Mouse (Mus musculus) lung, postnatal 4 days (tissue): ENCODE measurements around the gene Cyfip2.

Source experiments
- DNase-seq, 2 experiments: peaks; one replicate each; pipeline ENCODE4 v3.0.0; 2021

Cyfip2 gene

DNA sequence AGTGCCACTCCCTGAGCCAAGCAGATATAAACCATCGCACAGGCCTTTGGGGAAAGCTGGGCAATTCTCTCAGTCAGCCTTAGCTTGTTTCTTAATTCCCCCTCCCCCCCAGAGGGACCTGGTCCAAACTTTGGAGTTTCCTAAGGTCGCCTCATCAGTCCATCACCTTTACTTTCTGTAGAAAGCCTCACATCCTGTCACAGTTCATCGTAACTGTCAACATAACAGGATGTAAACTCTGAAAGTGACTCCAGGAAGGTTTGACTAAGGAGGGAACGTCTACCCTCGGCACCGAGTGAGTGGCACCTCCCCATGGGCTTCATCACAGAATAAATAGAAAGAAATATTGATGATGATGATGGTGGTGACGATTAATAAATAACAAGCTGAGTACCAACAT, 4.9 kb downstream of the Cyfip2 start:
- no peak for DNase-seq

DNA sequence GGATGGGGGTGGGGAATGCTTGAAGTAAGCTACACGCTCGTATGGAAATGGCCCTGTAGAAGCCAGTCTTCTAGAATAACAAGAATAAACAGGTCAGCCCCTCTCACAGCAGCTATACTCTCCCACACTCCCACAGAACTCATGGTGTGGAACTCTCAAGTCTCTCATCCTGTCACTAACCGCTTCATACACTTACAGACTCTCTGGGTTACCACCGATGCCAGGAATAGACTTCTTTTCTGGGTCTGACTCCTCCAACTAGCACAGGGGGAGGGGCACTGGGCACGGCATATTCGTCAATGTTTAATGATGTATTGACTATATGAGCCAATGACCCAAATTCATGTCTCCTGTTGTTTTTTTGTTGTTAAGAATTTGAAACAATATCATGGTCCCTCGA, 5.9 kb downstream of the Cyfip2 start:
- DNase-seq, result no peak

DNA sequence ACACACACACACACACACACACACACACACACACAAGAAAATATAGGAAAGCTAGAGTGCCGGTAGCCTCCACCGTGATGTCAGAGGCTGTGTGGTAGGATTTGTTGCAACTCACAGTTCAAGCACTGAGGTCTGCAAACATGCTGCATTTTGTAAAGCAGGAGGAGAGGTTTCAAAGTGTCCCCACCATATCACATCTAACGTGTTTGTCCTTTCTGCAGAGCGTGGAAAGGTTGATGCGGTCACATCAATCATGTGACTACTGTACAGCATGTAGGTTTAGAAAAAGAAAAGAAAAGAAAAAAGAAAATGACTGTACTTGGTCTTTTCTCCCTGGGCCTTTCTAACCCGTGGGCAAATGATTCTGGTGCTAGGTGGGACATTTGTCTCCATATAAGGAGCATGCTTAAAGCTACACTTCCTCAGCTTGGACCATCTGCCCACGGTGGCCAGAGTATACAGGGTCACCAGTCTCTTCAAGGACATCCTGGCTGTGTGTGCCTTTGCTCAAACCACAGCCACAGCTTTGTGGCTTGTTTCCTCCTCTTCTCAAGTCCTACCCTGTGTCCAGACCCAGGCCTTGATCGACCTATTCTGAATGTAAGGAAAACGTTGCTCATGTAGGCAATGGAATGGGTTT, 6.7 kb downstream of the Cyfip2 start:
- DNase-seq, result no peak

DNA sequence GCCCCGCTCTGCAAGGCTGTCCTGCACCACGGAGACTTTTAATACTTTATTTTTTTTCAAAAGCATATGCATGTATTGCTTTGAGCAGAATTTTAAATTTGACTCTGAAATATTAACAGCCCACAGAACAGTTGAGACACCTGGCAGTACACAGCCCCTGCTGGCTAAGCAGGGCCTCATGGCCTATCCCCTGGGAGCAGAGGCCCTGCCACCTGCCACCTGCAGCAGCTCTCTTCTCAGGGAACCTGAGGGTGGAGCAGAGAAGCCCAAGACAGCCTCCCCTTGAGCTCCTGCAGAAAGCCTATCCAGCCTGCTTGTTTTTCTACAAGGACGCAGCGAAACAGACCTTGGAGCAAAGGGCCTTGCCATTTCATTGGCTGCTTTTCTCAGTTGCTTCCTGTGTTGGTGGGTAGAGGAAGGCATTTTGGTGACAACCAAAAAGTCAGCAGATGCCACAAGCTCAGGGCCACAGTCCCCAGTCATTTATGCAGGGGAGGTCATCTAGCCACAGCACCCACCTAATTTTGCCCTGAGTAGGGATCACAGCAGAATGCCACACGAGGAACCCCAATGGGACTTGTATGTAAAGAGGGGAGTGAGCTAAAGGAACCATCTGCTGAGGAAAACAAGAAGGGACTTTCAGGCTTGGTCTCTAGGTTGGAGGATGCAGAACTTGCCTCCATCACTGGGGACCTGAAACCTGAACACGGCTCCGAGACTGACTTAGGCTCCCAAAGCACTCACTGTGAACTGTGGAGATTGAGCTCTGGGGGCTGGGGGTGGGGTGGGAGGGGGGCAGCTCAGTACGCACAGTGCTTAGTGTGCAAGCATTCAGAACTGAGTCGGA, 7.6 kb downstream of the Cyfip2 start:
- DNase-seq, result no peak

DNA sequence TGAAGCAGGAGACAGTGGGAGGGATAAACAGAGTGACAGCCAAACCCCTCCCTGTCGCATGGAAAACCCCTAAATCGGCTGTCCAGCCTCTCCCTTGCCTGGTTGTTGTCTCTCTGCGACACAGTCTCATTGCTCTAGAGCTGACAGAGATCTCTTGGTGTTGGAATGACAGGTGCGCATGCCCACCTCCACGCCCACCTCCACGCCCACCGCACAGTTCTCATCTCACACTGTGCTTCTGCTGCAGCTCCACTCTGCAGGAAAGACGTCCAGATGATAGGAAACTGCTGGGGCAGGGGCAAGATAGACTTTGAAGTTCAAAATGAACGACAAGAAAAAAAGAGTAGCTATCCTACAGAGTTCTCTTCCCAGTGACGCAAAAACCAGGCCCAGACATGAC, 8.6 kb downstream of the Cyfip2 start:
- no peak for DNase-seq

DNA sequence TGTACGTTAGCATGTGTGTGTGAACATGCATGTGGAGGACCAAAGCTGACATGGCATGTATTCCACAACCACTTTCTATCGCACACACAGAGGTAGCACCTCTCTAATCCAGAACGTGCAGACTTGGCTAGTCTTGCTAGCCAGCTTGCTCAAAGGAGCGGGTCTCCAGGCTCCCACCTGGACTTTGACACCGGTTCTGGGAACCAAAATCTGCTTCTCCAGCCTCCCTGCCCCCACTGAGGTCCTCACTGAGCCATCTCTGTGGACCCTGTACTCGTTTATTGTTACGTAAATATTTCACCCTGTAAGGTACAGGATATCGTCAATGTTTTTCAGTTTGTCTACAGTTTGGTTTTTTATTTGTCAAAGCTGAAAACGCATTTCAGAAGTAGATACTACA, 10.2 kb downstream of the Cyfip2 start:
- no peak for DNase-seq

DNA sequence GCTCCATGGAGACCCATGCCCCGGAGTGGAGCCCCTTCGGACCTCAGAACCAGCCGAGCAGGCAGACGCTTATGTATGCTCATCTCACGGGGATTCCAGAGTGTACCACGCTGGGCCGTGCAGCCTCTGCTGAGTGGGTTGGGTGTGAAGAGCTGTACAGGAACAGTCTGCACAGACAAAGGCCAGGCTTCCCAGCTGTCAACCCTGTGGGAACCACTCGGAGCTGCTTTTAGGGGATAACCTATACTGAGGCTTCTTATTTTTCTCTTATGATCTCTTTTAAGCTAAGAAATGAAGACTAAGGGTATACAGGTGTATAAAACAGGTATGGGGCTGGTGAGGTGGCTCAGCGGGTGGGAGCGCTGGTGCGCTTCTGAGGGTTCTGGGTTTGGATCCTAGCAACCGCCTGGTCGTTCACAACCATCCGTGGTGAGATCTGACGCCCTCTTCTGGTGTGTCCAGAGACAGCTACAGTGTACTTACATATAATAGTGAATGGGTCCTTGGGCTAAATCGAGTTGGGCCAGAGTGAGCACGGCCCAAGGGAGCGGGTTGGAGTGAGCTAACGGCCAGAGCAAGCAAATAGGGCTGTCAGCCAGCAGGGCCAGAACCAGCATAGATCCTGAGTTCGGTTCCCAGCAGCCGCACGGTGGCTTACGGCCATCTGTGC, 10.9 kb downstream of the Cyfip2 start:
- DNase-seq, result no peak

DNA sequence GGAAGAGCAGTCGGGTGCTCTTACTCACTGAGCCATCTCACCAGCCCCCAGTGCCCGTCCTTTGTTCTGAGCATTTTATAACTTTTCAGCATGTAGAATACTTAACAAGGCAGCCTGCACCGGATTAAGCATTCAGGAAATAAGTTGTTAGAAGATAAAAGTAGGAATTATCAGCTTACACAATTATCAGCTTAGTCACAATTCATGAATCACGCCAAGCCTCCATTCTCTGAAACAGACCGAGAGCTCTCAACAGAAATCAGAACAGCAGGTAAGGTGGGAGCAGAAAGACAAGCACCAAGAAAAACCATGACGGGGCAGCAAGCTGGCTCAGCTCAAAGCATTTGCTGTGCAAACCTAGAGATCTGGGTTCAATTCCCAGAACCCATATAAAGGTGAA, 12.8 kb downstream of the Cyfip2 start:
- no peak for DNase-seq

DNA sequence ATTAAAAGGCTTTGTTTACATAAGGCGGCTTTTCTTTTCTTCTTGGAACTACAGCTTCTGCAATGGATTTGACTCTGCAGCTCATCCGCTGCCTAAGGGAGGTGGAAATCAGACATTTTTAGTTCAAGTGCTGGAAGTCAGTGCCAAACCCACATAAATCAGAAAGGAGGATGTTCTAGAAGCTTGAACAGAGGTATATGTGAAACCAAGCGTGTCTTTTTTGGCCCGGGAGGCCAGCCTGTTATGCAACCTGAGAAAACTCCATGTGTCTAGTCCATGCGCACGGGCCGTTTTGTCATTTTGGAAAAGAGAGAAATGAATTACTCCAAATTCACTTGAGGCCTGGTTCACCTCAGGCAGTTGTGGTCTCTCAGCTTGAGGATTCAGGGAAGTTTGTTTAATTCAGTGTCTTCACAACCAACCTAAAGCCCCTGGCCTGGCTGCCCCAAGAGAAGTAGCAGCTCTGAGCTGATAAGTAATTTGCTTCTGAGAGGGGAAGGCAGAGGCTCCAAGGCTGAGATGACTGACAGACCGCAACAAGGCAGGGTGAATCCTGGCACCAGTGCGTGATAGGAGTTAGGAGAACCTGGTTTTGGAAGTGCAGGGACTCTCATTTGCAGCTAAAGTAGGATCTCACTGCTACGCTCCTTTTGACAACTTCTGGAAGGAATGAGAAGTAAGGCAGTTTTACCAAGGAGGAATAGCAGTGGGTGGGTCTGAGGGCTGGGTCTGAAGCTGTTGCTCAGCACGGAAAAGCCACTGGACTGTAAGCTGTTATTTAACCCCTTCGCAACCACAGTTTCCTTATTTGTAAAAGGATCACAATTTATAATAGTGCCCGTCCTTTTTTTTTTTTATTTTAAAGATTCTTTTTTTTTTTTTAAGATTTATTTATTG, 13.5 kb downstream of the Cyfip2 start:
- DNase-seq, result no peak

DNA sequence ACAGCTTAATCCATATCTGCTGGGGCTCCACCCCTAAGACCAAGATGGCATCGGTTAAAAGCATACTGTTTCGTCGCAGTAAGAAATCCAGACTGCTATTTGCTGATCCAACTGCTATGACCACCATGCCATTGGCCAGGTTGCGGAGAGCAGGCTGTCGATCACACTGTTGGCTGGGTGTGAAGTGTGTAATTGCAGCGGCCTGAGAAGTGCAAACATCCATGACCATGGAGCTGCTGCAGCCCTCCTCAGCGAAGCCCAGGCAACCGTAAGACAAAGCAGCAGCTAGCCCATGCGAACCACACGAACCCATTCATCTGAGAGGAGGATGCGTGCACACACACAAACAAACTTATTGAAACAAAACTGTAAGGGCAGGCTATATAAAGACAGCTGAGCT, 18.3 kb downstream of the Cyfip2 start:
- DNase-seq, result no peak

DNA sequence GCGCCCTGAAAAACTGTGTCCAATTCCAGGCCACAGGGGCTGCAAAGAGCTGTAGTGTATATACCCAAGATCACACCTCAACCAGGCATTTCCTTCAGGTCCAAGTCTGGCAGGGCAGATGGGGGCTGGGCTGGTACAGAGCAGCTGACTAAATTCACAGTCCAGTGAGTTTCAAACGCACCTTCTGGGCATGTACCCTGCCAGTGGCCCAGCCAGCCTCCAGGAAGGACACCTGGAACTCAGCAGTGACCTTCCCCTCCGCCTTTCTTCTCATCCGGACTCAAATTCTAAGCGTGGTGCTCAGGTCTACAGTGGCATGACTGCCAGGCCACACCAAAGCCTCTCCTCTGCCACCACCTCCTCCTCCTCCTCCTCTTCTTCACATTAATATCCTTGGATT, 19.2 kb downstream of the Cyfip2 start:
- no peak for DNase-seq

DNA sequence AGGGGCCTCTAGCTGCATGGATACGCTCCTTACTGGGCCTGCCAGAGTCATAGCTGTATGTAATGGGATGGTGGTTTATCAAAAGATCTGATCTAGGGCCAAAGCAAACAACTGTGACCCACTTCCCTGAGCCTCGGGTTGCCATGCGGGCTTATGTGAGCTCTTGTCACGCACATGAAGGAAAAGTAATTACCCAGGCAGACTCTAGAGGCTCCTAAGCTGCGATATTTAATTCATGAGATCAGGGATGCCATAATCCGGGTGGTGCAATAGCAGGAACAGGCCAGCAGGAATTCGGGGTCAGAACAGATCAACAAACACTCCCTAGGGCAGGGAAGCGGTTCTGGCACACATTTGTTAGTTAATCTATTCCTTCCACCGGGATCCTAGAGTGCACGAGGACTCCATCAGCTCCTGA, 21.7 kb downstream of the Cyfip2 start:
- DNase-seq, result no peak

DNA sequence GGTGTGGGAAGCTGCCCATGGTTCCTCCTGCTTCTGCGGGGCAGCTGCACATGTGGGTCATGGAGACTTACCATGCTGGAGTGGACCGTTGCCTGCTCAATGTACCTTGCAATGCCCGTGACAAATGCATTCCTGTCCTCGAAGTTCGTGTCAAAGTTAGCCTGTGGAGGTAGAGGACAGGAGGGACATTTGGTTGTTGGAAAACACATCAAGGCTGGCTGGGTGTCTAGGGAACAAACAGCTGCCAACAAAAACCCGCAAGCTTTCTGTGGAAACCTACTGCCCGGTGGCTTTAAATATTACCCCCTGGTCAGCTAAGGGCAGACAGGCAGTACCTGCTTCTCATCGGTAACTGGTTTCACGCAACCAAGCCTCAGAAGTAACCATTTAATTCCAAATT, 23.1 kb downstream of the Cyfip2 start:
- DNase-seq, result no peak

DNA sequence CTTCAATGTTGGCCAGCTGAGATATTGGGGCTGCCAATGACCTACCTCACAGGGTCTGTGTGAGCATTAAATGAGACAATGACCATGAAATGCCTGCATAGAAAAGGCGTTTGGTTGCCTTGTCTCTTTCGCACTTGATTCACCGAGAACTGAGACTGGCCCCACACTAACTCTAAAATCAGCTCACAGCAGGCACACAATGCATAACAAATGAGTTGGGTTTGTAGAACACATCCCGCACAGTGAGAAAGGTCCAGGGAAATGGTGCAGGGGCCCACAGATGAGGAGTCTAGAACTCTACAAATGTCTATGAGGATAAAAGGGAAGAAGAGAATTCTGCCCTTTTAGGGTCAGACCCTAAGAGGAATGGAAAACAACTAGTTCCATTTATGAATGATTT, 23.6 kb downstream of the Cyfip2 start:
- no peak for DNase-seq

DNA sequence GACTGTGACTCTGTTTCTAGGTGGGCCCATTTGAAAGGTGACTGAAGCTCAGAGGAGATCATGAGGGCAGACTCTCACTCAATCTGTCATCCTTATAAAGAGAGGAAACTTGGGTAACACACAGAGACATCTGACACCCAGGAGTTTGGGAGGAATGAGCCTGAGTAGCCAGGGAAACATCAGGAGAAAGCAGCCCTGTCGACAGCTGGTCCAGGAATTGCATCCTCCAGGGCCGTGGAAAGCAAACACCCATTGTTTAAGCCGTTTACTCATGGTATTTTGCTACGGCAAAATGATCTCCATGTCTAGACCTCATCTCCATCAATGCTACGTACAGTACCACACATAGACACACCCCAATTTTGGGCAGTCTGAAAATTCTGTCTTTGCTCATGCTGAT, 24.6 kb downstream of the Cyfip2 start:
- DNase-seq, result no peak

DNA sequence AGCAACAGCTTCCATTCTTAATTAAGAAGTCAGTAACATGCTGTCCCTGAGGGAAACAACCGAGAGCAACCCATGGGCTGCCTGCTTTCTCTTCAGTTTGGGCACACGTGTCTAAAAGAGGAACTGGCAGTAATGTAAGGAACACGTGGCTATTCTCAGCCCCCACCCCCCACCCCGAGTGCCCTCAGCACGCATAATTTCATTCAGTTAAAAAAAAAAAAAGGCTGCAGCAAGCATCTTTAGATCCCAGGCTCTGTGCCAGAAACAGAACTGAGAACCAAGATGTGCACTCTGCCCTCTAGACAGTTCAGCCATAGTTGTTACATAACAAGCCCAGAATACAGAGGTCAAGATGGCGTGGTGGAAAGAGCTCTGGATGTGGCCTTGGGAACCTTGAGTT, 25.9 kb downstream of the Cyfip2 start:
- no peak for DNase-seq

DNA sequence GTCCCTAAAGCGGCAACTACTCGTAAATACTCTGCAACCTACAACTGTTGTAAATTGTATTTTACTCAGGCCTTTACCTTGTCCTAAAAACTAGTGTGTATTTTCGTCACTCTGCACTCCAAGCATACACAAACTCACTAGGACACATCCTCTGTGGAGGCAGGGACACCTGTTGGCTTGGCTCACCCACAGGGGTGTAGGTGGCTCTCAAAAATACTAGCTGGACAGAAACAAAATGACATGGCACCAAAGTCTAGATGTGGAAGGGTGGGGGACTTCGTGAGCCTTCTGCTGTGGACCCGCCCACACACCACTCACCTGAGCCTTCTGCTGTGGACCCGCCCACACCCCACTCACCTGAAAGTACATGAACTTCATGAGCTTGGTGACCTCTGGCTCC, 28.9 kb downstream of the Cyfip2 start:
- DNase-seq, result no peak

DNA sequence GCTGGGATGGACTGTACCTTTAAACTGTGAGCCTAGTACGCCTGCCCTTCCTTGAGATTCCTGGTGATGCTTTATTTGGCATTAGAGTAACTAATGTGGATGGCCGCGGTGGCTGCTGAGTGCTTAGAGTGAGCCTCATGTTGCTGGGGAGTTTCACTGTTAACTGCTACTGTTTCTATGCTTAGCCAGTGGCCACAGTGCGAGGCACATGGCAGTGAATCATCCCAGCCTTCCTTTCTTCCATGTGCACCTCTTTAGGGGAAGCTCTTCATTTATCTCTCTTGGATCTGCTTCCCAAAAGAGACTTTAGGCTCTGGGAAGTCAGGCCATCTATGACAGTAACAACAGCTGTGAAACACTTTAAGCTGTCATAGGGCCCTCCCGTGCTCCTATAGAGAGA, 30.0 kb downstream of the Cyfip2 start:
- DNase-seq, result peak in 1 of 2 experiments; percentile 10

DNA sequence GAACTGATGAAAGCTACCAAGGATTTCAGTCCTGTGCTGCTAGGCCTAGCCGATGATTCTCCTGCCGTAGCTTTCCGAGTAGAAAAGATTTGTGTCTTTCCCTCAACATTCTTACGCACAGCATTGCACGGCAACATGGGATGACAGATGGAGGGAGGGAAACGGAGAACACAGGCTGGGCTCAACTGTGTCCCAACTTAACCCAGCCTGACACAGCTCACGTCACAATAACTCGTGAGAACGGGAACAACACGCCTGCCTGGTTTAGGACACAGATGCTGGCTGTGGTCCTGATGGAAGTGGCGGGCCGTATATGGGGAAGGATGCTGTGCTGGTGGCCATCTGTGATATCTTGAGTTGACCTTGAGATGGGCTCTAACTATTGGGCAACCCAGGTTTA, 34.0 kb downstream of the Cyfip2 start:
- DNase-seq, result no peak

DNA sequence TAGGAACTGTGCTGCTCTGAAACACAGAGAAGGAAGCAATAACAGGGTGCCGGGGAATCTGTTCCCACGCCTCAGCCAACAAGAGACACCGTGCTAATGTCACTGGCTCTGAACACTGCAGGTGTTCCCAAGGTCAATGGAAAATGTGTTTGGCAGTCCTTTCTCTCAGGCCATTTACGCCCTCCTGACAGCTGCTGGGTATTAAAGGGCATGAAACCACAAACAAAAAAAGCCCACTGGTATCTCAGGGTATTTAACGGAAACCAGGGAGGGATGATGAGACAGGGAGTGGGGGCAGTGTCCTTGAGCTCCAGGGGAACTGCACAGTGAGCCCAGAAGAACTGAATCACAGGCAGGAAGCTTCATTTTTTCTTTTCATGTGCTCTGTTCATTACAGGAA, 34.5 kb downstream of the Cyfip2 start:
- no peak for DNase-seq

DNA sequence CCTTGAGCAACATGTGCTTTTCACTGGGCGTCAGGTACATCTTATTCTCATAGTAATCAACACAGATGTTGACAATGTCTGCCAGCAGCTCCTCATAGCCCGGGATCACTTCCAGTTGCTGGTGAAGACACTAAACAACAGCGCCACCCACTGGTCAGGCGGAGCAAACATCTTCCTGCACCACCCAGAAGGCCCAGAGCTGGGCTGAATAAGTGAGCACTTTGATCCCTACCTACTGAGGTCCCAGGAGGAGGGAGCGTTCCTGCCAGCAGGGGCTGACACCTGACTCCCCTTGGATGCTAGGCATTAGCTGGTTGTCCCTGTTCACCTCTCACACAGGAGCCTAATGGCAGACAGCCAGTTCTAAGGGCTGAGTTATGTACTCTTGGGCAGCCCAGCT, 35.9 kb downstream of the Cyfip2 start:
- peak in 1 of 2 experiments; percentile 43 for DNase-seq

DNA sequence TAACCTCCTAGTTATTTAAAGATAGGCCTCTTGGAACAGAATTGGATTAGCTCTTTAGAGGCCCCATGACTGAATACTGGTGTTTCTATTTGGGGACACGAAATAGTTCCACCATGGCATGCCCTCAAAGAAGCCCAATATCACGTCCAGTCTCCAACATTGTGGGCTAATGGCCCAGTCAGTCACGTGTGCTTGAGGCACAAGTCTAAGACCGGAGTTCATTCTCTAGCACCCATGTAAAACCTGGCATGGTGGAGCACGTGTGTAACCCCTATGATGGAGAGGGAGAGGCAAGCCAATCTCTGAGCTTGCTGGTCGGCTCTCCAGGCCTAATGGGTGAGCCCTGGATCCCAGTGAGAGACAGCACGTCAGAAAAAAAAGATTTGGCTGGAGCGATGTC, 36.5 kb downstream of the Cyfip2 start:
- no peak for DNase-seq

DNA sequence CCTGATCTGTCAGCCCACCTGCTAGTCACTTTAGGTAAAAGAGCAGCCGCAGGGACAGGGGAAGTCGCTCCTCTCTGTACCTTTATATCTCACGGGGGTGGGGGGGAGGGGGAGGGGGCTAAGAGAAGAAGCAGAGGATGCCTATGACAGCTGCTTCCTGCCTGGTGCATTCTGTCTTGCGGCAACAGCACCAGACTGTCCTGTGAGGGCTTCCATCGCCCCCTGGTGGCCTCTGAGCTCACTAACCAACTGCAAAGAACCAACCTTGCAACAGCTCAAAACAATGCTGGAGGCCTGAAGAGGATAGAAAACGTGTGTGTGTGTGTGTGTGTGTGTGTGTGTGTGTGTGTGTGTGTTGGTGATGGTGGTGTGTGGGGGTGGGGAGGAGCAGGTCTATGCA, 37.4 kb downstream of the Cyfip2 start:
- DNase-seq, result peak; percentile 77 to 80
